Mouse (Mus musculus) embryonic stem cell, embryonic (primary cell): ENCODE measurements around the gene Elmo1.

ENCODE experiments used
- CTCF ChIA-PET, 4 experiments: fragments of 300-600 bp in 2 of 4; fragments of 350-600 bp in 2 of 4; sonication (Branson Sonifier 250); formaldehyde crosslinking; loops; one replicate each; lab custom pipeline; 2022; ENCODE audit warnings: inconsistent platforms in 2 of 4; lab: Charles Lee
- POLR2A ChIA-PET, 4 experiments: fragments of 300-600 bp in 2 of 4; fragments of 350-600 bp in 2 of 4; sonication (Branson Sonifier 250); formaldehyde crosslinking; loops; one replicate each; lab custom pipeline; 2022; ENCODE audit warnings: antibody characterized with exemption in 4 of 4, inconsistent platforms in 1 of 4; lab: Charles Lee

Gene Elmo1

DNA sequence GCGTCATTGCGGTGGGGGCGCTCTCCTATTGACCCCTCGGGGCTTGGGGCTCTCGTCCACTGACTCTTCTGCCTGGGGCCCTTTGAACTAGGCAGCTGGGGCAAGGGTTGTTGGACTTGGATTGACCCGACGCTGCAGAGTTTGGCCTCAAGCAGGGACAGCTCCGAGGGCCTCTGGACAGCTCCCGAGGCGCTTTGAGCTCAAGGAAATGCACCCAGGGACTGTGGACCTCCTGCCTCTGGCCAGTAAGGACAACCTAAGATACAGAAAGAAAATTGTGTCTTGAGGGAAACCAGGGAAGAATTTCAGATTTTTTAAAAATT lies 1.2 kb downstream of the Elmo1 start:
- CTCF ChIA-PET, result interaction anchor here in 2 of 4 experiments (0.5 to 0.7 kb wide), 3 partner anchors 39 to 205 kb away, joined by 3 to 7 read pairs (median 7); no protein-coding TSS in a partner anchor
- POLR2A ChIA-PET, result interaction anchor here in 3 of 4 experiments (0.7 to 1.7 kb wide), 14 partner anchors 9 to 696 kb away, joined by 3 to 8 read pairs (median 3); partner anchors contain the start of gene Stard3nl (in 1 of the 3)

DNA sequence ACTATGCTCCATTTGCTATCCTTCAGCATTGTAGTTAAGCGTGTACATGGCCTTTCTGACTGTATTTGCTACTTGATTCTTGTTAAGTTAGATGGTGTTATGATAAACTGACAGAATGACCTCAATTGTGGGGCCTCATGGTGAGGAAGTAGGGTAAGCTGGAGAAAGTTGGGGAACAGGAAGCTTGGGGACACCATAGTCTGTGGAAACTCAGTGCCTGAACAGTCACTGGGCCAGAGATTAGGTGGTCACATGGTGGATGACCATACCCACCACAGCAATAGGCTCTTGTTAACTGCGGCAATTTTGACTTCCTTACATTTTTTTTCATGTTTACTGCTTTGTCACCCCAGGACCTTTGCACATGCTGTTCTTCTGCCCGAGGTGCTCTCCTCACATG lies 1.9 kb downstream of the Elmo1 start:
- CTCF ChIA-PET, result no interaction called here

DNA sequence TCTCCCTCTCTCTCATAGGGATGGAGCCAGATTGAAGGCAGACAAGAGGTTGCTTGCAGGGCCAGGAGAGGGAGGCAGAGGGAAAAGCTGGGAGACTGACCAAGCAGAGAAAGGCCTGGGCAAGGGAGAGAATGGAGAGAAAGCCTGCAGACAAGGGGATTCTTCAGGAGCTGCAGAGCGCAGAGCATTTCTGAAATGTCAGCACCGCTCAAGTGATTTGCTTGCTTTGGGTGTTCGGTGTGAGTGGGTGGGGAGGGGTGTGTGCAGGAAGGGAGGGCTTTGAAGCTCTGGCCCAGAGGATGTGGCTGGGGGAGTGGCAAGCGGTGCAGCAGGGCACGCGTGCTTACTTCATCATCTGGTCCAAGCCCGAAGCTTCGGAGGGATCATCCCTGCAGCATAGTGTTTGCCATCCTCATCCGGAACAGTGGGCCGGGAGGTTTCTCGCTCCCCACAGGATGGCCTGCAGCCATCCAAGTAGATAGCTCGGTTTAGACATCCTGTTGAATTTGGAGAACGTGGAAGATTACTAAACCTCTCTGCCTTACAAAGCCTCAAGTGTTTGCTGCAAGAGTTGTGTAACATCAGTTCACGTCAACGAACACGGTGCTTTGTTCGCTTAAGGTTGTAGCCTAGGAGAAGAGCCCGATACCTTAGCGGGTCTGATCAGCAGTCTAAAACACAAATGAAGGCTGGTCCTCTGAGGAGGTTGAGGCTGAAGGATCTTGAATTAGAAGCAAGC lies 3.1 kb downstream of the Elmo1 start:
- ChIA-PET POLR2A (interaction anchor here in 1 of 4 experiments (1.6 kb wide), 1 partner anchor 16 kb away, joined by 4 read pairs; no protein-coding TSS in a partner anchor), CTCF (interaction anchor here in 2 of 4 experiments (0.6 kb wide), 2 partner anchors 141 to 1025 kb away, joined by 3 to 5 read pairs; no protein-coding TSS in a partner anchor)

More for the DNA sequence above, 1.9 kb downstream of the Elmo1 start:
- POLR2A ChIA-PET, result interaction anchor here in 1 of 4 experiments (0.5 to 1.7 kb wide), 4 partner anchors 9 to 25 kb away, joined by 3 to 8 read pairs (median 3); no protein-coding TSS in a partner anchor

DNA sequence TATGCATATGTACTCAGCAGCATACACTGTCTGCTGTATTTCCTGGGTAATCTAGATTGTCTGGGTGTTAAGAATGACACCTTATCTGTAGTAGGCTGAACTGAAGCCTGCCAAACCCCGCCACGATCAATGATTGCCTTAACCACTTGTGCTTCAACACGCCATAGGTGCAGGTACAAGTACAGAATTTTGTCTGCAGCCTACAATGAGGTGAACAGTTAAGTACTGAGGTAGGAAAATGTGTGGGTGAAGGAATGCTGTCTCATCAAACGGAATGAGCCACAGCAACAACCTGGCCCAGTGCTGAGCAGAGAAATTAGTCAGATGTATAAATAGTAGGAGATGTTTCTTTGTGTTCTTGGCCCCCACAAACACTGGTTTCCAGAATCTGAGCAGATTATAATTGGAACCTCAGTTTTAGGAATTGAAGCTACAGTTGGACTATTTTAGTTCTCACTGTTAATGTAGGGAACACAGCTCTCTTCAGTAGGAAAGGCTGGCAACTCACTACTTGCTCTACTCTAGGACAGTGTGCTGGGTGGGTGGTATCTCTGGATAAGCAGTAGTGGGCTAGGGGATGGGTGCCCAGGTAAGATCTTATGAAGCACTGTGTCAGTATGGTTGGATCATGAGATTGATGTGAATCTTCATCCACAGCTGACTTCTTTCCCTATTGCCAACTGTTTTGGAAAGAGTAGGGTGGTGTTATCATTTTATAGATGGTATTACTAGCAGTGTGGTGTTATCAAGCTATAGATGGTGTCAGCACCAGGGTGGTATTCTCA lies 4.7 kb downstream of the Elmo1 start:
- CTCF ChIA-PET, result no interaction called here

DNA sequence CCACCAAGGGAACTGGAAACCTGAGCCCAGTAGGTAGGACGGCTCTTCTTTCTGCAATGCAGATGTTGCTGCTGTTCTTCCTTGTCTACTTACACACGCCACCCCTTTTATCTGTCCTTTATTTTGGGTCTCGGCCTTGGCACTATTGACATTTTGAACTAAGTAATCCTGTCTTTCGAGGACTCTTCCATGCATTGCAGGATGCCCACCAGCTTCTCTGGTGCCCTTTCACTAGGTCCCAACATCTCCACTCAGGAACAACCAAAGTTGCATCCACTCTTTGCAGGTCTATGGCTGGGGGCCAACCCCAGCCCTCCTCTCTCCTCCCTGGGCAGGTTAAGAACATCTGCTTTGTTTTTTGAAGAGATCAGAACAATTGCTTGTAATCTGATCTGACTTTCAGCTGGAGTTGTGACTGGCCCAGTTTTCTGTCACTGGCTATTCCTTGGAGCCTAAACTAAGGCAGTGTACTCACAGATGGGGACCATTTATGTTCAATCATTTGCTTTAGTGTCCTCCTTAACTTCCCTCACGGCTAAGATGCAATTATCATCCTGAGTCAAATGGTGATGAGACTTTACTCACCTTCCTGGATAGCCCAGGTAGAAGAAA lies 6.7 kb downstream of the Elmo1 start:
- CTCF ChIA-PET, result interaction anchor here in 3 of 4 experiments (0.6 to 0.9 kb wide), 3 partner anchors 10 to 176 kb away, joined by 3 to 9 read pairs (median 3); no protein-coding TSS in a partner anchor
- POLR2A ChIA-PET, result interaction anchor here in 2 of 4 experiments (0.9 to 3.4 kb wide), 6 partner anchors 12 to 87 kb away, joined by 3 to 17 read pairs (median 4); no protein-coding TSS in a partner anchor

More for the DNA sequence above, 4.7 kb downstream of the Elmo1 start:
- POLR2A ChIA-PET, result interaction anchor here in 1 of 4 experiments (0.7 to 3.4 kb wide), 2 partner anchors 21 to 400 kb away, joined by 3 to 17 read pairs; no protein-coding TSS in a partner anchor

DNA sequence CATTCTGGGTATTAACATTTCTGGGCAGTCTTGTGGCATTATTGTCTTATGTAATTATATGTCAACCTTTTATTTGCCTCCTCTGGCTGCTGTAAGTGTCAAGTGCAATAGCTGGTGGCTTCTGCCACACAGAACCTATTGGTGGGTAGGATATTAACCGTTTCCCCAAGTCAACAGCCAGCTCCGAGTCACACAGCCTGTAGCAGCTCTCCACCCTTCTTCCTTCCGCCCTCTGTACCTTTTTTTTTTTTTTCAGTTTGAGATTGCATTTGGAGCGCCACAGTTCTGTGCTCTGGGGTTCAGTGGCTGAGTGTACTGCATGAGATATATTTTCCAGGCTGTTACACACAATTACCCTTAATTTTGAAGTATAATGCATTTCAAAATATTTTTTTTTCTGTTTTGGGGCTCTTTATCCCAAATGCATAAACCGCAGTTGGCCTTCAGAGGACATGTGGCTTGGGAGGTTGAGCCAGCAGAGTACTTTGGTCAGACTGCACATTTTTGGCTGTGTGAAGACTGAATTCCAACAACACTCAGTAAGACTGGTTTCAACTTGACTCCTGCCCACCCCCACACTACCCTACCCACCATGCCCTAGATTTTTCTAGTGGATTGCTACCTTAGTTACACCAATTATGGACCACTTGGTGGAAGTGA lies 7.7 kb downstream of the Elmo1 start:
- ChIA-PET CTCF (interaction anchor here (0.6 to 0.9 kb wide), 7 partner anchors 9 to 1150 kb away, joined by 3 to 9 read pairs (median 3); no protein-coding TSS in a partner anchor), POLR2A (interaction anchor here in 2 of 4 experiments (0.5 to 3.4 kb wide), 7 partner anchors 11 to 124 kb away, joined by 3 to 17 read pairs (median 4); no protein-coding TSS in a partner anchor)

DNA sequence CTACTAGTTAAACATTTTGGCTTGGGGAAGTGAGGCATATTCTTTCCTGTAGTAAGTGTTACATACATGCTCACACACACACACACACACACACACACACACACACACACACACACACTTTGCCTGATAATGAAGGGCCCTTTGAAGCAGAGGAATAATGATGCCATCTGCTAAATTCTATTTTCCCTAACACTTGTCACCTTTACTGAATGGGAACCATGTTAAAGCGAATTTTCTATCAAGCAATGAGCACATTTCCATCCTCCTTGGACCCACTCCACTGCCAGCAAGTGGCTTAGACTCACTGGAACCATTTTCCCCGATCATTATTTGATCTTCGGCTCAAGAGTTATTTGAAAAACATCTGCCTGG lies 8.2 kb downstream of the Elmo1 start:
- POLR2A ChIA-PET, result interaction anchor here in 3 of 4 experiments (0.5 to 2.8 kb wide), 5 partner anchors 12 to 124 kb away, joined by 3 to 10 read pairs (median 6); no protein-coding TSS in a partner anchor
- CTCF ChIA-PET, result interaction anchor here in 2 of 4 experiments (0.6 kb wide), 2 partner anchors 42 to 1150 kb away, joined by 3 to 5 read pairs; no protein-coding TSS in a partner anchor

DNA sequence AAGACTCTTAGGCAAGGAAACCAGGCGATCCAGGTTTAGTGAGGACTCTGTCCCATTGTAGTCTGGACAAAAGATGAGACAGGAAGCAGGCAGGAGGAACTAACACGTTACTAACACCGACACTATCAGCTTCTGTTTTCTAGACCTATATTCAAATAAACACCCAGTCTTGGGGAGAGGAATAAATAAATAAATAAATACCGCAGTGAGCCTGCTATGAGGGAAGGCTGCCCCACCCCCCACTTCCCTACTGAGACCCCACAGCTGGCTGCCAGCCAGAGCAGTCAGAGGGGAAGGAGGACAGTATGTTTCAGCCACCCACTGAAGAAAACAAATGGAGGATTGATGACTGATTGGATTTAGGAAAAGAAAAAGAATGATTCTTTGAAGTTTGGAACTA lies 9.2 kb downstream of the Elmo1 start:
- CTCF ChIA-PET, result interaction anchor here in 1 of 4 experiments (1.6 kb wide), 1 partner anchor 9 kb away, joined by 5 read pairs; the partner anchor contains the start of gene Elmo1
- POLR2A ChIA-PET, result interaction anchor here in 3 of 4 experiments (1.0 to 2.8 kb wide), 9 partner anchors 8 to 58 kb away, joined by 3 to 12 read pairs (median 5); partner anchors contain the start of gene Elmo1 (in 1 of the 3)

DNA sequence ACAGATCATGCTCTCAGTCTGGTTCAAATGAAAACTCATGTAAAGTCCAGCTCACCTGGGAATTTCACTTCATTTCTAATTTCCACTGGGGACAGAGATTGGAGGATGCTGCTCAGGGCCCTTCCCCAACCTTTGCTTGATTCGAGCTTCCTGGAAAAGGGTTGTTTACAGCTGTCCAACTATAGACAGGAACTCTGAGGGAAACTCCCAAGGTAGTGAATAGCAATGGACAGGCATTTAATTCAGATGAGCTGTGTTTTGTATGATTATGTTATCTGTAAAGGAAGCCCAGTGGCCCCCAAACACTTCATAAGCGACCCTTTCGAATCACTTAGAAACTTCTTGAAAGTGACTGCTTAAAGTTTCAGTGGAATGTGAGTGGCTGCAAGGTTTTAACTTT lies 10.0 kb downstream of the Elmo1 start:
- CTCF ChIA-PET, result interaction anchor here in 1 of 4 experiments (1.6 kb wide), 1 partner anchor 10 kb away, joined by 5 read pairs; the partner anchor contains the start of gene Elmo1
- POLR2A ChIA-PET, result interaction anchor here in 2 of 4 experiments (0.7 to 2.8 kb wide), 9 partner anchors 9 to 83 kb away, joined by 3 to 12 read pairs (median 5); partner anchors contain the start of gene Elmo1 (in 1 of the 2)

DNA sequence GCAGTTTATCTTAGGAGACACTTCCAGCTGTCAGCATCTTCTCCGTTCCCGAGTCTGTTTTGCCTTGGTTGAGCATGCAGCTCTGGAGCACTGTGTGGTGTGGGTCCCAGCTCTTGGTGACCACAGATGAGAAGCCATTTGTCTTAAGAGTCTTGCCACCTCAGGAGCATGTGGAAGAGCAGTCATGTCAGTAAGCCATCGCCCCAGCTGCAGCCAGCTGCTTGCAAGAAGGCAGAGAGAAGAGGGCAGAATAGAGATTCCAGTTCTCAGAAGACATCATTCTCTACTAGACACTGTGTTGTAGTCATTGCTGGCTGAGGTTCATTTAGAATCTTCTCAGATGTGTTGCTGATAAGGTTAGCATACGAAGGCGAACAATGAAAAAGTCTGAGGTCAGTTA lies 11.3 kb downstream of the Elmo1 start:
- ChIA-PET CTCF (no interaction called here), POLR2A (interaction anchor here in 1 of 4 experiments (0.7 to 2.8 kb wide), 2 partner anchors 13 to 81 kb away, joined by 3 to 10 read pairs; no protein-coding TSS in a partner anchor)

DNA sequence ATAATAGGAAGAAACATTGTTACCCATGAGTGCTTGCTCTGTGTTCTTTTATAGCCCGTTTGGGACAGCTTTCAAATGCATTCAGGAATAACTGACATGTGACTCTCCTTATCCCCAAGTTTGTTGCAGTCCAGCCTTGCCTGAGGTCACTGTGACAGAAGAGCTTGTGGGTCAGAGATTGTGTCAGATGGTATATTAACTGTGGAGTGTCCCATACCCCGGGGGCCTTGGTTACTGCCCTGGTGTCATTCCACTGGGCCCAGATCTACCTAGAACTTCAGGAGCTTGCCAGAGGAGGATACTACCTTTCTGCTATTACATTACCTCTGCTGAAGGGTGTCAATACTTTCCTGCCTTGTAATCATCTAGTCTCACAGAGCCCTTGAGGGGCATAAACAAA lies 14.4 kb downstream of the Elmo1 start:
- ChIA-PET POLR2A (interaction anchor here in 1 of 4 experiments (2.1 kb wide), 1 partner anchor 16 kb away, joined by 5 read pairs; no protein-coding TSS in a partner anchor), CTCF (no interaction called here)

DNA sequence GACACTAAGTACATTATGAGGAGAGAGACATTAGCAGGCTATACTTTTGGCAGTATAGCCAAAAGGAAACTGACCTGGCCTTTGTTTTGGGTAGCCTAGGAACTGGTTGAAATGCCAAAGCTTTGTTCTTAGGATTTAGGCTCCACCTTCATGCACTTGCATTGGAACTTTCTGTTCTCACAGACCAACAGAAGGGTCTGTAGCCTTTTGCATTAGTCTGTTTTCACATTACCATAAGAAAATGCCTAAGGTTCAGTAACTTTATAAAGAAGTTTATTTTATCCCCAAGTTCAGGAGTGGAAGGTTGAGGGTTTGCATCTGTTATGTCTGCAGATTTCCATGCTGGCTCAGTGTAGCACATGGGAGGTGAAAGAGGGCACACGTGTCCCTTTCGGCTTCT lies 15.6 kb downstream of the Elmo1 start:
- CTCF ChIA-PET, result no interaction called here
- POLR2A ChIA-PET, result interaction anchor here in 1 of 4 experiments (2.0 to 2.1 kb wide), 2 partner anchors 10 to 14 kb away, joined by 5 to 7 read pairs; no protein-coding TSS in a partner anchor

DNA sequence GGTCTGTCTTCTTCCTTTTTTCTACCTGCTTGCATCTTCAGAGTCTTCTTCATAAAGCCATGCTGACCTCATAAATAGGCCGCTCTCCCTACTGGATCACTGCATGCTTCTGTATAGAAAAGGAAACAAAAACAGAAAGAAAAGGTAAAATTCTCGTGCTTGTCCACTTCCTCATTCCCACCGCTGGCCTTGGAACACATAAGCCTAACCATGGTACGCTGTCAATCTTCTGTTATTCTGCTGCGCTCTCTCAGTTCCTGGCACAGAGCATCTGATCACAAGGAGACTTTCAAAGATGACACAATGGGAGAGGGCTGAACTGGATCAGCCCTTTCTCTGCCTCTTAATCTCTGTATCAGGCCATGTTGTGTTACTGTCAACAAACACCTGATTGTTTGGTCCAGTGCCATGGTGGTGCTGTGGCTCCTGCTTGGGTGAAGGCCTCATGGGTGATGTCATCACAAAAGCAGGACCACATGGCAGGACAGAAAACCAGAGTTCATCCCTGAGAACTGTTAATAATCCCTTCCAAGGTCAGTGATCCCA lies 17.6 kb downstream of the Elmo1 start:
- ChIA-PET CTCF (interaction anchor here in 2 of 4 experiments (0.6 to 0.7 kb wide), 2 partner anchors 10 to 399 kb away, joined by 3 read pairs; no protein-coding TSS in a partner anchor), POLR2A (interaction anchor here in 1 of 4 experiments (0.7 to 3.6 kb wide), 4 partner anchors 8 to 76 kb away, joined by 4 to 12 read pairs (median 6); no protein-coding TSS in a partner anchor)

DNA sequence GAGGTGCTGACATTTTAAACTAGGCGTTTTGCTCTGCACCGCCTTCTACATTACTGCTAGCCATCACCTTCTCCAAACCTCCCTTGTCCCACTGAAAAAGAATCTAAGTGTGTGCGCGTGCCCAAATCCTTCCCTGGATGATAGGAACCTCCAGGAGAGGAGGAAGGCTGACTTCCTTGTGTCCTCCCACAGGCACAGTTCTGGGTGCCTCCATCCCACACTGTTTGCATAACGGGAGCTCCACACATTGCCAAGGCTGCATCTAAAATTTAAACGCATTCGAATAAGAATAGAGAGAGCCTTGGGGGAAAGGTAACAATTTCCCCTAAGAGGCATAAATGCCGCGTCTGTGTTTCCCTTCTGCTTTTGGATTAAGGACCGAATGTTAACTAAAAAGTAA lies 18.6 kb downstream of the Elmo1 start:
- CTCF ChIA-PET, result no interaction called here
- POLR2A ChIA-PET, result interaction anchor here in 2 of 4 experiments (0.6 to 3.6 kb wide), 8 partner anchors 9 to 1511 kb away, joined by 3 to 20 read pairs (median 6); no protein-coding TSS in a partner anchor

DNA sequence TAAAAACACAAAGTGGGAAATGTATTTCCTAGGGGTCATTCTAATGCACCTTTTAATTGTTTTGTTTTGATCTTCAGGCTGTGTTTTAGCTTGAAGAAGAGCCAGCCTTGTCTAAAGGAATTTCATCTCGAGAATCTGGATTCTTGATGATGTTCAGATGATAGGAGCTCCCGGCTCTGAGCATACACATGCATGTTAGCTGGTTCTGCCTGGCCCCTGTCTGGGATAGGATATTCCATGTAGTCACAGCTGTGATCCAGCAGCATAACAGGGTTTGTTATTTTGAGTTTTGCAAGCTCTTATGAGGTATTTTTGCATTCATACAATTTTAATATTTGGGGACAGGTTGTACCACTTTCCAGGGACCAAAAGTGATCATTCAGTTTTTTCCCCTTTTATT lies 19.1 kb downstream of the Elmo1 start:
- ChIA-PET CTCF (no interaction called here), POLR2A (interaction anchor here in 2 of 4 experiments (0.6 to 3.6 kb wide), 11 partner anchors 9 to 1510 kb away, joined by 3 to 20 read pairs (median 5); no protein-coding TSS in a partner anchor)

DNA sequence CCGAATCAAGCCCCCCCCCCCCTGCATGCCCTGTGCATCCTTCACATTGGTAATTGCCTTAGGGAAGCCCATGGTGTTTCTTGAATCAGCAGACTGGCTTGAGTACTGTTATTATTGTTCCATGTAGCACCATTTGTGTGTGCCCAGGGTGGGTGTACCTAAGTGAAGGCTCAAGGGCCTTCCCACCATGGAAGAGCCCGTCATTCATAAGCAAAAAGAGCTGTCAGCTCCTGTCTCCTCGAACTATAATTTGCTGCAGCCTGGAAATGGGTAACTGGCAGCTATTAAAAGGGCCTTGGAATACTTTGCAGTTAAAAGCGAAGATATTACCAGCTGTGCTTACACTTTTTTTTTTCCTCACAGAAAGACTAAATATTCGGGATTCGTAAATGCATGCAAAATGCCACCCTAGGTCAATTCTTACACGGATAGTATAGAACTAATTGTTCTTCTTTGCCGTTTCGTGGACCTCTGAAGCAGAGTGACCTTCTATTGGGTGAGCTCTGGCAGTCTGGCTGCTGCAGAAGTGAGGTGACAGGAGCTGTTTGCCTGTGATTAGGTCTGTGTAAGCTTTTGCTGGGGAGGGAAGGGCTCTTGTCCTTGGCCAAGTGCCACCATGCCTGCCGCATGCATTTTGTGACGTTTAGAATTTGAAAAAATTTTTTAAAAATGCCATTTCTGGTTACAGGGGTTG lies 19.7 kb downstream of the Elmo1 start:
- ChIA-PET POLR2A (interaction anchor here in 2 of 4 experiments (0.7 to 3.6 kb wide), 14 partner anchors 10 to 465 kb away, joined by 3 to 20 read pairs (median 4); no protein-coding TSS in a partner anchor), CTCF (no interaction called here)
